23 mouse cellular contexts compared by ENCODE assay signal in genomic region chr1:55848806-55849205, GRCm38 (mm10).
DNase-seq lines count a peak whose midpoint lies in the region; ATAC-seq lines count a peak whose summit lies in the region.
"Had no signal": no experiment of that assay in that cellular context is flagged by ENCODE, and none has a peak within 500 bp of the region (broad histone marks: within the 10 kb centered on the region; RNA-seq: fewer than 3 reads in every experiment).

No protein-coding gene starts in this region.

- peak; percentile 5 for DNase-seq in kidney, adult 11 months
- peak; percentile 8 for DNase-seq in right cerebral cortex, adult 18-20 months
- DNase-seq in right cerebral cortex, postnatal 25 days = no peak
- DNase-seq in lung, postnatal 10 days = no peak
- no peak for DNase-seq in adrenal gland, adult 8-10 months
- DNase-seq: adrenal gland, postnatal 14 days; cerebellum, adult 11-12 months; cerebellum, postnatal 25 days; embryo, embryonic 11 days; heart, postnatal 14 days; lung, postnatal 14 days; right cerebral cortex, postnatal 4 days had no signal

- WGBS in forebrain, embryonic 15.5 days = 45% methylated on average over 3 of the region's 3 CpGs
- 65% methylated on average over 3 of the region's 3 CpGs for WGBS in forebrain, embryonic 12.5 days
- 80% methylated on average over 3 of the region's 3 CpGs for WGBS in kidney, embryonic 14.5 days

- H3K4me2 ChIP-seq in forebrain, embryonic 15.5 days (replicated peaks) = no peak overlapping the region
- no peak overlapping the region for H3K4me2 ChIP-seq in forebrain, embryonic 12.5 days
- H3K4me2 ChIP-seq in kidney, embryonic 14.5 days (replicated peaks; ENCODE audit: low read depth, low read length) = no peak overlapping the region
- H3K4me2 ChIP-seq: heart, embryonic 12.5 days; limb, embryonic 15.5 days; liver, embryonic 15.5 days had no signal

- no peaks in the 10 kb centered on the region for H3K9me3 ChIP-seq in forebrain, embryonic 15.5 days
- no peaks in the 10 kb centered on the region for H3K9me3 ChIP-seq in forebrain, embryonic 12.5 days
- H3K9me3 ChIP-seq in kidney, embryonic 14.5 days (ENCODE audit: control insufficient read depth, low read length) = no peaks in the 10 kb centered on the region
- H3K9me3 ChIP-seq: heart, embryonic 12.5 days; limb, embryonic 15.5 days; liver, embryonic 15.5 days had no signal

- no peak overlapping the region for H3K9ac ChIP-seq in forebrain, embryonic 15.5 days (replicated peaks)
- no peak overlapping the region for H3K9ac ChIP-seq in forebrain, embryonic 12.5 days
- no peak overlapping the region for H3K9ac ChIP-seq in kidney, embryonic 14.5 days (ENCODE audit: low read depth, low read length)
- H3K9ac ChIP-seq: heart, embryonic 12.5 days; limb, embryonic 15.5 days; liver, embryonic 15.5 days had no signal

- H3K4me1 ChIP-seq in forebrain, embryonic 15.5 days = no peaks in the 10 kb centered on the region
- no peaks in the 10 kb centered on the region for H3K4me1 ChIP-seq in forebrain, embryonic 12.5 days
- H3K4me1 ChIP-seq in kidney, embryonic 14.5 days (ENCODE audit: control insufficient read depth, insufficient read depth, low read length) = no peaks in the 10 kb centered on the region
- H3K4me1 ChIP-seq: heart, embryonic 12.5 days; limb, embryonic 15.5 days; liver, embryonic 15.5 days had no signal

- H3K4me3 ChIP-seq in forebrain, embryonic 15.5 days = no peak overlapping the region
- no peak overlapping the region for H3K4me3 ChIP-seq in forebrain, embryonic 12.5 days (replicated peaks)
- H3K4me3 ChIP-seq in kidney, embryonic 14.5 days (ENCODE audit: low read length) = no peak overlapping the region
- H3K4me3 ChIP-seq: heart, embryonic 12.5 days; layer of hippocampus, adult 2 months; limb, embryonic 15.5 days; liver, embryonic 15.5 days had no signal

- no peak overlapping the region for H3K27ac ChIP-seq in forebrain, embryonic 15.5 days (replicated peaks)
- H3K27ac ChIP-seq in forebrain, embryonic 12.5 days = no peak overlapping the region
- H3K27ac ChIP-seq in kidney, embryonic 14.5 days (ENCODE audit: low read depth, low read length) = no peak overlapping the region
- H3K27ac ChIP-seq: kidney, postnatal 0 days; layer of hippocampus, adult 2 months; limb, embryonic 15.5 days; liver, embryonic 15.5 days had no signal

- peak; percentile 66 for ATAC-seq in forebrain, embryonic 15.5 days (replicated peaks)
- no peak for ATAC-seq in forebrain, embryonic 12.5 days (ENCODE audit: low FRiP score)
- ATAC-seq in kidney, embryonic 14.5 days (ENCODE audit: low FRiP score, low TSS enrichment) = no peak
- ATAC-seq: activated CD4-positive, CD25-positive, alpha-beta regulatory T cell, adult 4 months; inflammation-experienced regulatory T-cells, adult 6 months had no signal

- no peaks in the 10 kb centered on the region for H3K36me3 ChIP-seq in forebrain, embryonic 15.5 days
- no peaks in the 10 kb centered on the region for H3K36me3 ChIP-seq in forebrain, embryonic 12.5 days (replicated peaks)
- H3K36me3 ChIP-seq in kidney, embryonic 14.5 days (ENCODE audit: control insufficient read depth, insufficient read depth, low read length) = no peaks in the 10 kb centered on the region
- H3K36me3 ChIP-seq: G1E; heart, embryonic 12.5 days; limb, embryonic 15.5 days; liver, embryonic 15.5 days had no signal

- no peaks in the 10 kb centered on the region for H3K27me3 ChIP-seq in forebrain, embryonic 15.5 days
- H3K27me3 ChIP-seq in forebrain, embryonic 12.5 days = no peaks in the 10 kb centered on the region
- no peaks in the 10 kb centered on the region for H3K27me3 ChIP-seq in kidney, embryonic 14.5 days (ENCODE audit: control insufficient read depth, insufficient read depth, low read length)
- H3K27me3 ChIP-seq: heart, embryonic 12.5 days; limb, embryonic 15.5 days; liver, embryonic 15.5 days had no signal

Comparison
In these comparisons a context has a peak if more than half of its experiments do, and no peak if none do; other contexts are left out.
1. DNase-seq: peak in kidney, adult 11 months (single experiment) and right cerebral cortex, adult 18-20 months (single experiment); none in right cerebral cortex, postnatal 25 days (single experiment), lung, postnatal 10 days (single experiment) and adrenal gland, adult 8-10 months (single experiment).